Mouse (Mus musculus) monocyte, adult 2 months (primary cell): Measurements from ENCODE around the gene Zfp286.

Experiments used
- DNase-seq, 2 experiments: peaks; one replicate each; pipeline ENCODE4 v3.0.0; 2022; ENCODE audit warnings: low spot score in 2 of 2, low read depth in 1 of 2

The Zfp286 gene

GRCm38 (mm10) chr11:62710657-62711056 lies 78.6 kb downstream of the Zfp286 start:
- no peak for DNase-seq

- no peak for DNase-seq
Observed at GRCm38 (mm10) chr11:62708252-62708651, 81.0 kb downstream of the Zfp286 start.

GRCm38 (mm10) chr11:62706141-62706540 lies 83.1 kb downstream of the Zfp286 start:
- DNase-seq, result no peak
